Mouse (Mus musculus): ENCODE results near the gene Plppr3. TPM values are rescaled to one million over a fixed set of nuclear protein-coding genes. Genes with fewer than 3 reads are reported as not detected.

Plppr3 gene
- polyA plus RNA-seq, 1 experiment from 2014 or later, result 9.1 TPM

DNA sequence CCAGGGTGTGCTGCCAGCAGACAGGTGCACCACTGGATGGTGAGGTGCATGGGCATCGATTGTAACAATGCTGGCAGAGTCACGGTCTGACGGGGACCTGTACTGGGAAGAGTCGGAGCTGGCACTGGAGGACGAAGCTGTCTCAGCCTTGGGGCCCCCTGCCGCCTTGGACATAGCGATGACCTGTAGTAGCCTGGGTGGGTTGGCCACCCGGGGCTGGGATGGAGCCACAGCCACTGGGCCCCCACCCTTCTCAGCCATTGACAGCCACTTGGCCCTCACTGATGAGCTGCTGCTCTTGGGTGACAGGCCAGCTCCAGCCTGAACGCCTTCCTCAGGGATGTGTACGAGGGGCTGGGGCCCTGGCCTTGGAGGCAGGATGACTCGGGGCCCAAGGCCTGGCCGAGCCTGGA lies 9.2 kb downstream of the Plppr3 start:
- Histone ChIP-seq H3K4me1 (ENCODE audit: control insufficient read depth, insufficient read depth, low read length) (0 out of 2 replicates have a peak, but pooled peaks cover 4% of the 10 kb centered on the region), H3K27ac (ENCODE audit: low read length) (no peak overlapping the region), H3K27me3 (ENCODE audit: control insufficient read depth, insufficient read depth, low read length) (no peaks in the 10 kb centered on the region), H3K36me3 (ENCODE audit: control insufficient read depth, insufficient read depth) (peaks cover 32% of the 10 kb centered on the region), H3K4me3 (ENCODE audit: low read length) (no peak overlapping the region), H3K9me3 (replicated peaks; ENCODE audit: control insufficient read depth, low read length) (no peaks in the 10 kb centered on the region), H3K9ac (ENCODE audit: low read length) (no peak overlapping the region), H3K4me2 (ENCODE audit: low read depth, low read length) (no peak overlapping the region)
- 50% methylated on average over 12 of the region's 12 CpGs for WGBS
- ATAC-seq (replicated peaks; ENCODE audit: extremely low read depth, insufficient read depth, low FRiP score), result peak; percentile 19

- Histone ChIP-seq H3K4me1 (ENCODE audit: control insufficient read depth, insufficient read depth, low read length) (peaks cover 7% of the 10 kb centered on the region), H3K4me2 (ENCODE audit: low read depth, low read length) (no peak overlapping the region), H3K27ac (ENCODE audit: low read length) (no peak overlapping the region), H3K27me3 (ENCODE audit: control insufficient read depth, insufficient read depth, low read length) (no peaks in the 10 kb centered on the region), H3K9me3 (replicated peaks; ENCODE audit: control insufficient read depth, low read length) (no peaks in the 10 kb centered on the region), H3K9ac (ENCODE audit: low read length) (no peak overlapping the region), H3K36me3 (ENCODE audit: control insufficient read depth, insufficient read depth) (peaks cover 38% of the 10 kb centered on the region), H3K4me3 (ENCODE audit: low read length) (no peak overlapping the region)
- WGBS, result 50% methylated on average over 10 of the region's 10 CpGs
- no peak for ATAC-seq (replicated peaks; ENCODE audit: extremely low read depth, insufficient read depth, low FRiP score)
These were observed 9.9 kb downstream of the Plppr3 start for GRCm38 (mm10) chr10:79864351-79865188.

DNA sequence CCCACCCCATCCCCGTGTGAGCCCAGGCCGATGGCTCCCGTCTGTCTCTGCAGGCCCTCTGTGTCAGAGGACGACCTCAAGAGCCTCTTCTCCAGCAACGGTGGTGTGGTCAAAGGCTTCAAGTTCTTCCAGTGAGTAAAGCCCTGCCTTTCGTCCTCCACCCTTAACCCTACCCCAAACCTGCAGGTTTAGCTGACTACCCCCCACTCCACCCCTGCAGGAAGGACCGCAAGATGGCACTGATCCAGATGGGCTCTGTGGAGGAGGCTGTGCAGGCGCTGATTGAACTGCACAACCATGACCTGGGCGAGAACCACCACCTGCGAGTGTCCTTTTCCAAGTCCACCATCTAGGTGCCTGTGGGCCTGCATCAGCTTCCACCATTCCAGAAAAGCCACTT lies 11.5 kb downstream of the Plppr3 start:
- Histone ChIP-seq H3K9me3 (replicated peaks; ENCODE audit: control insufficient read depth, low read length) (no peaks in the 10 kb centered on the region), H3K27ac (ENCODE audit: low read length) (no peak overlapping the region), H3K4me3 (ENCODE audit: low read length) (no peak overlapping the region), H3K27me3 (ENCODE audit: control insufficient read depth, insufficient read depth, low read length) (no peaks in the 10 kb centered on the region), H3K4me1 (ENCODE audit: control insufficient read depth, insufficient read depth, low read length) (peaks cover 23% of the 10 kb centered on the region), H3K36me3 (ENCODE audit: control insufficient read depth, insufficient read depth) (peaks cover 45% of the 10 kb centered on the region), H3K4me2 (ENCODE audit: low read depth, low read length) (no peak overlapping the region), H3K9ac (ENCODE audit: low read length) (no peak overlapping the region)
- WGBS, result 58% methylated on average over 10 of the region's 10 CpGs
- no peak for ATAC-seq (replicated peaks; ENCODE audit: extremely low read depth, insufficient read depth, low FRiP score)

DNA sequence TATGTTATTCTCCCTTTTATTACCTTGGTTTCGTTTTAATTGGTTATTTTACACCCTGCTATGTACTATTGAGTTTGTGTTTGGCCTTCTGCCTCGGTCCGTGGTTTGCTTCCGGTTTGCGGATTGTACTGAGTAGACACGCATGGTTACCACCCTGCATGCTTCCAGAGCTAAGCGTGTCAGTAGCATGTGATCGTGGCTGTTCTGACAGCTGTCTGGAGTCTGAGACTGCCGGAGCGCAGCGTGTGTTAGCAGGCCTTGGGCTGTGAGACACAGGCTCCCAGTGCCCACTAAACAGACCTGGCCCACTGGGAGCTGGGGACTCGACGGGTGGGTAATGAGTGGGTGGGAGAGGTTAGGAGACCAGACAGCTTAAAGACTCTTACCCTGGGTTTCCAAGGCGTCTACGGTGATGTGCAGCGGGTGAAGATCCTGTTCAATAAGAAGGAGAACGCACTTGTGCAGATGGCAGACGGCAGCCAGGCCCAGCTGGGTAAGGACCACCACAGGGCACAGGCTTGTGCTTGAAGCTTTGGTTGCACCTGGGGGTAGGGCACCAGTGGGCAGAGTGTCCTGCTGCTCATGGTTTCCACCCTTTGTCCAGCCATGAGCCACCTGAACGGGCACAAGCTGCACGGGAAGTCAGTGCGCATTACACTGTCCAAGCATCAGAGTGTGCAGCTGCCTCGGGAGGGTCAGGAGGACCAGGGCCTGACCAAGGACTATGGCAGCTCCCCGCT lies 12.2 kb downstream of the Plppr3 start:
- H3K4me1 ChIP-seq (ENCODE audit: control insufficient read depth, insufficient read depth, low read length), result peaks cover 30% of the 10 kb centered on the region
- H3K36me3 ChIP-seq (ENCODE audit: control insufficient read depth, insufficient read depth), result peaks cover 45% of the 10 kb centered on the region
- 89% methylated on average over 23 of the region's 23 CpGs for WGBS
- ATAC-seq (replicated peaks; ENCODE audit: extremely low read depth, insufficient read depth, low FRiP score), result no peak
- H3K27me3 ChIP-seq (ENCODE audit: control insufficient read depth, insufficient read depth, low read length), result no peaks in the 10 kb centered on the region
- H3K9ac ChIP-seq (ENCODE audit: low read length), result no peak overlapping the region
- no peak overlapping the region for H3K4me2 ChIP-seq (ENCODE audit: low read depth, low read length)
- no peak overlapping the region for H3K27ac ChIP-seq (ENCODE audit: low read length)
- H3K4me3 ChIP-seq (ENCODE audit: low read length), result no peak overlapping the region
- H3K9me3 ChIP-seq (replicated peaks; ENCODE audit: control insufficient read depth, low read length), result no peaks in the 10 kb centered on the region

DNA sequence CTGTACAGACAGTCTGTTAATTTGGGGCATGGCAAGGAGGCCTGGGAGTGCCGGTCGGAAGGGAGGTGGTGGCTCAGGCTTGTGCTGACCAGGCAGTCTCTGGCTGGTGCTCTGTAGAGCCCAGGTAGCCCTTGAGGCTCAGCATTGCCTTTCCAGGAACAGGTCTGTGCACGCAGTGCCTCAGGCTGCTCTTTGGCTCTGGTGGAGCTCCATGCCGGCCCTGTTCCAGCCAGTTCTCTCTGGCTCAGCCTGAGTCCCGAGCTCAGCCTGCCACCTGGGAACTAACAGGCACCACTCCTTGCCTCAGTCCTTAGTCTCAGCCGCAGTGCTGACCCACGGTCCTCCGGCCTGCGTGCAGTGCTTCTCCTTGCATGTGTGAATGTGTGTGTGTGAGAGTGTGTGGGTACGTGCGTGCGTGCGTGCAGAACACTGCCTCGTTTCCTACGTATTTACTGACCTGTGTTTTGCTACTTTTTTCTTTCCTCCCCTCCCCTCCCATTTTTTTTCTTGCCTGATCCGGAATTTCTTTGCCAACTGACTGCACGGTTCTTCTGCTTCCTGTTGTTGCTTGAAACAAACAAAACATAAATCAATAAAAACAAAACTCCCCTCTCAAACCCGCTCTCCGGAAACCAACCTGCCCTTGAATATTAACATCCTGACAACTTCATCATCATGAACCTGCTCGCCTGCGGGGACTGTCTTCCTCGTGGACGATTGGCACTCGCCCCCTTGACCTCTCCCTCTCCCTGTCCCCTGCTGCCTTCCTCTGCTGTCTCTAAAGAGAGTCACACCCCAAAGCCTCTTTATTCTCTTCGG lies 13.0 kb downstream of the Plppr3 start:
- no peak for ATAC-seq (replicated peaks; ENCODE audit: extremely low read depth, insufficient read depth, low FRiP score)
- no peaks in the 10 kb centered on the region for H3K27me3 ChIP-seq (ENCODE audit: control insufficient read depth, insufficient read depth, low read length)
- no peak overlapping the region for H3K4me3 ChIP-seq (ENCODE audit: low read length)
- peaks cover 46% of the 10 kb centered on the region for H3K36me3 ChIP-seq (ENCODE audit: control insufficient read depth, insufficient read depth)
- no peak overlapping the region for H3K27ac ChIP-seq (ENCODE audit: low read length)
- WGBS, result 81% methylated on average over 25 of the region's 25 CpGs
- no peaks in the 10 kb centered on the region for H3K9me3 ChIP-seq (replicated peaks; ENCODE audit: control insufficient read depth, low read length)
- no peak overlapping the region for H3K9ac ChIP-seq (ENCODE audit: low read length)
- H3K4me2 ChIP-seq (ENCODE audit: low read depth, low read length), result no peak overlapping the region
- H3K4me1 ChIP-seq (ENCODE audit: control insufficient read depth, insufficient read depth, low read length), result peaks cover 38% of the 10 kb centered on the region

DNA sequence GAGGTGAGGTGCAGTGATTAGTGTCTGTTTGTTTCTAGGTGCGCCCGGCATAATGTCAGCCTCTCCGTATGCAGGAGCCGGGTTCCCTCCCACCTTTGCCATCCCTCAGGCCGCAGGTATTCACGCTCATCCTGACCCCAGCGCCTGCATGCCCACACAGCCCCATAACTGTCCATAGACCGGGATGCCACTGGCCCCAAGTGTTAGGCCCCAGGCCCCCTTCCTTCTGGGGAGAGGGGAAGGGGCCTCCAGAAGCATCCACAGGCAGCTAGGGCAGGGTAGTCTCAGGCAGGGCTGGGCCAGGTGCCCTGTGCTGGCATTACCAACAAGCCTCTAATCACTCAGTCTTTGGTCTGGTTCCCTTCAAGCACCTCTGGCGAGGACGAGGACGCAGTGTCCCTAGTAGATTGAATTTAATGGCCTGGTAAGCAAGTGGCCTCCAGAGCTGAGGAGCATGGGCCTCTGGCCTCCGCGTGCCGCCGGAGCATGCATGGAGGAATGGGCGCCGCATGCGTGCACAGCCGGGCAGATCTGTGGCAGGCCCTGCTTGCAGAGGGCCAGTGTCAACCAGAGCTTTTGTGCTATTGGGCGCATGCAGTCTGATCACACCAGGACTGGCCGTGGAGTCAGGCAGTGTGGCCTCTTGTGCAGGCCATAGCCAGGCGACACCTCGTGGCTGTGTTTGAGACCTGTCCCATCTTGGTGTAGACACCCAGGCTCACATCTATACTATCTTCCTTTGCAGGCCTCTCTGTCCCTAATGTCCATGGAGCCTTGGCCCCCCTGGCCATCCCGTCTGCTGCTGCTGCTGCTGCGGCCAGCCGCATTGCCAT lies 14.1 kb downstream of the Plppr3 start:
- no peak for ATAC-seq (replicated peaks; ENCODE audit: extremely low read depth, insufficient read depth, low FRiP score)
- no peak overlapping the region for H3K4me2 ChIP-seq (ENCODE audit: low read depth, low read length)
- no peak overlapping the region for H3K27ac ChIP-seq (ENCODE audit: low read length)
- no peaks in the 10 kb centered on the region for H3K27me3 ChIP-seq (ENCODE audit: control insufficient read depth, insufficient read depth, low read length)
- H3K9ac ChIP-seq (ENCODE audit: low read length), result no peak overlapping the region
- H3K9me3 ChIP-seq (replicated peaks; ENCODE audit: control insufficient read depth, low read length), result no peaks in the 10 kb centered on the region
- H3K4me3 ChIP-seq (ENCODE audit: low read length), result no peak overlapping the region
- 88% methylated on average over 26 of the region's 26 CpGs for WGBS
- H3K4me1 ChIP-seq (ENCODE audit: control insufficient read depth, insufficient read depth, low read length), result peaks cover 41% of the 10 kb centered on the region
- H3K36me3 ChIP-seq (ENCODE audit: control insufficient read depth, insufficient read depth), result peaks cover 49% of the 10 kb centered on the region

GRCm38 (mm10) chr10:79859116-79859515 lies 15.3 kb downstream of the Plppr3 start:
- Histone ChIP-seq H3K9ac (ENCODE audit: low read length) (no peak overlapping the region), H3K27ac (ENCODE audit: low read length) (peak overlapping the region; percentile 100), H3K4me3 (ENCODE audit: low read length) (no peak overlapping the region), H3K36me3 (ENCODE audit: control insufficient read depth, insufficient read depth) (peaks cover 46% of the 10 kb centered on the region), H3K4me1 (ENCODE audit: control insufficient read depth, insufficient read depth, low read length) (peaks cover 41% of the 10 kb centered on the region), H3K4me2 (ENCODE audit: low read depth, low read length) (no peak overlapping the region), H3K9me3 (replicated peaks; ENCODE audit: control insufficient read depth, low read length) (no peaks in the 10 kb centered on the region), H3K27me3 (ENCODE audit: control insufficient read depth, insufficient read depth, low read length) (no peaks in the 10 kb centered on the region)
- ATAC-seq (replicated peaks; ENCODE audit: extremely low read depth, insufficient read depth, low FRiP score), result no peak
- WGBS, result 75% methylated on average over 11 of the region's 11 CpGs

GRCm38 (mm10) chr10:79858416-79859074 lies 15.9 kb downstream of the Plppr3 start:
- Histone ChIP-seq H3K9me3 (replicated peaks; ENCODE audit: control insufficient read depth, low read length) (no peaks in the 10 kb centered on the region), H3K27me3 (ENCODE audit: control insufficient read depth, insufficient read depth, low read length) (no peaks in the 10 kb centered on the region), H3K9ac (ENCODE audit: low read length) (peak overlapping the region; percentile 100), H3K4me1 (ENCODE audit: control insufficient read depth, insufficient read depth, low read length) (peaks cover 41% of the 10 kb centered on the region), H3K27ac (ENCODE audit: low read length) (peak overlapping the region; percentile 100), H3K4me2 (ENCODE audit: low read depth, low read length) (peak overlapping the region; percentile 95), H3K4me3 (ENCODE audit: low read length) (peak overlapping the region; percentile 98), H3K36me3 (ENCODE audit: control insufficient read depth, insufficient read depth) (peaks cover 46% of the 10 kb centered on the region)
- ATAC-seq (replicated peaks; ENCODE audit: extremely low read depth, insufficient read depth, low FRiP score), result peak; percentile 19
- 36% methylated on average over 17 of the region's 17 CpGs for WGBS

Data from heart, embryonic 16.5 days (tissue).